Mouse (Mus musculus): Measurements from ENCODE around the gene Slc26a5. TPM values are rescaled to one million over a fixed set of nuclear protein-coding genes. Genes with fewer than 3 reads are reported as not detected.

The Slc26a5 gene
- not detected in 2 replicates for polyA plus RNA-seq (2015; fragmentation: Nextera tagmentation; extraction: Ambion mirVana)

DNA sequence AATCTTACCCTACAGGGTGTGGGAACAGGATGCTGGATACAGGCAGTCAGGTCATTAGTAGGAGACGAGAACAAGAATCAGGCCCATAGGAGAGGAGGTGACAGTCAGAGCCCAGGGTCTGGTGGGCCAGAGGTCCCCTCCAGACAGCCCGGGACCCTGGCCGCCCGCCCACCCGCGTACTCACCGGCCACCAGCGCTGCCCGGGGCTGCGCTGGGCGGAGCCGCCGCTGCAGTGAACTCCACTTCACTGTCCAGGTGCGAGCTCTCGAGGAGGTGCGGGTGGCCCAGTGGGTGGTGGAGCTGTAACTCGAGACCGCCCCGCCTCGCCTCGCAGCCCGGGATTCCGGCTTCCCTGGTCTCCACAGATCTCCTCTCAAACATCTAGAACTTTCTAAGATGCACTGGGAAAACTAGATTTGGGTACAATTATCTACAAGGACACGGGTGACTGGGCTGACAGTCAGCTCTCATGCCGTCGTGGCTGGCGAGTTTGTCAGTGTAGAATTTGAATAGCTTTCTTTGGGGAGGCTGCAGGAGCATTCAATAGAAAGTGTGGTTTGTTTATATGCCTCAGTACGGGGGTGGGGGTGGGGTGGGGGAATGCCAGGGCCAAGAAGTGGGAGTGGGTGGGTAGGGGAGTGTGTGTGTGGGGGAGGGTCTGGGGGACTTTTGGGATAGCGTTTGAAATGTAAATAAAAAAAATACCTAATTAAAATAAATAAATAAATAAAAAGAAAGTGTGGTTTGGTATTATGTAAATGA lies at the start of gene Slc26a5:
TSS of gene Slc26a5 (minus strand) at position 259 of the 762 bp plus-strand sequence.
- 3% methylated on average over 29 of the region's 29 CpGs for WGBS
- peaks cover 8% of the 10 kb centered on the region for H3K4me1 ChIP-seq (replicated peaks)
- no peaks in the 10 kb centered on the region for H3K9me3 ChIP-seq (replicated peaks)
- H3K4me3 ChIP-seq = peak within 1 kb of the TSS; percentile 26
- ATAC-seq (replicated peaks; ENCODE audit: insufficient number of reproducible peaks, insufficient read depth, low FRiP score, low read depth) = no peak
- H3K4me2 ChIP-seq = peak within 1 kb of the TSS; percentile 63
- no peak within 1 kb of the TSS for H3K27ac ChIP-seq
- no peaks in the 10 kb centered on the region for H3K36me3 ChIP-seq
- H3K9ac ChIP-seq = no peak within 1 kb of the TSS
- H3K27me3 ChIP-seq = 0 out of 2 replicates have a peak, but pooled peaks cover 9% of the 10 kb centered on the region

DNA sequence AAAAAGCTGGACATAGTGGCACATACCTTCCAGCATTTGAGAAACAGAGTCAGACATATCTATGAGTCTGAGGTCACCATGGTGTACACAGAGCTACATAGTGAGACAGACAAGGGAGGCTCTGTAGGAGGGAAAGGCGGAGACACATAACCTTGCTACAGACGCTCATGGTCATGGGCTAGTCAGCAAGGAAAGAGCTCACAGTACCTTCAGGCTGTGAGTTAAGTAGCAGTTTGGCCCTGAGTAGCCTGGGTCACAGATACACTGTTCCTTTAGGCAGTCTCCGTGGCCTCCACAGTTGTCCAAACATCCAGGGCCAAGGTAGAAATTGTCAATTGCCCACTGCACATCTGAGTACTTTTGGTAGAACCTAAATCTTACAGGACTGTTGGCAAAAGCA lies 49.4 kb upstream of the Slc26a5 start:
- H3K27me3 ChIP-seq = no peaks in the 10 kb centered on the region
- no peaks in the 10 kb centered on the region for H3K36me3 ChIP-seq
- H3K27ac ChIP-seq = no peak overlapping the region
- H3K4me1 ChIP-seq (replicated peaks) = no peaks in the 10 kb centered on the region
- 0 out of 2 replicates have a peak, but pooled peaks have one; percentile 43 for ATAC-seq (replicated peaks; ENCODE audit: insufficient number of reproducible peaks, insufficient read depth, low FRiP score, low read depth)
- no peak overlapping the region for H3K4me3 ChIP-seq
- H3K9me3 ChIP-seq (replicated peaks) = no peaks in the 10 kb centered on the region
- H3K4me2 ChIP-seq = no peak overlapping the region
- 62% methylated on average over 3 of the region's 3 CpGs for WGBS
- no peak overlapping the region for H3K9ac ChIP-seq

DNA sequence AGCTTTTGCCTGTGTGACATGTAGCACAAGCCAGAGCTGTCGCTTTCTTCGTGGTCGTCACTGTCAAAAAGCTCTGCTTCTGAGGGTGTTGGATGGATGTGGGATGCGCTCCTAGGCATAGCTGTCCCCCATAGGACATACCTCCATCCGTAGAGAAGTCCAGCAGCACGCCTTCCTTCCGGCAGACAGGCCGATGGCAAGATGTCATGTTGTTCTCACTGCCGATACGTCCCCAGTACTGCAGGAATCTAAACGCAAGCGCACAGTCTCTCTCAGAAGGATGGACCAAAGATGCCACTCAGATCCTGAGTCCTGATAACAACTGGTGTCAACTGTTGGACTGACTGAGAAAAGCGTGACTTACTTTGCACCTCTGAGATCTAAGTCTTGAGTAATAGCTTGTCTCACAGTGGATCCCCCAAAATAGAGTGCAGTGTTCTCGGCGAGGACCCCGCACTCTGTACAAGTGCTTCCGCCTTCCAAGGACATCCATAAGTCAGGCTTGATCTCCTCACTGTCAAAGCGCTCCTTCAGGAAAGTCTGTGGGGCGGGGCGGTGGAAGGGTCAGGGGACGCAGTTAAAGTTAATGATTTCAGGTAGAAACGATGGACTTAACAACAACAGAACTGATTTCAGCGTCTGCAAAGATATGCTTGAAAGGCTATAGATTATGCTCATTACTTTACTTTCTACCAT lies 47.6 kb upstream of the Slc26a5 start:
- no peak overlapping the region for H3K27ac ChIP-seq

DNA sequence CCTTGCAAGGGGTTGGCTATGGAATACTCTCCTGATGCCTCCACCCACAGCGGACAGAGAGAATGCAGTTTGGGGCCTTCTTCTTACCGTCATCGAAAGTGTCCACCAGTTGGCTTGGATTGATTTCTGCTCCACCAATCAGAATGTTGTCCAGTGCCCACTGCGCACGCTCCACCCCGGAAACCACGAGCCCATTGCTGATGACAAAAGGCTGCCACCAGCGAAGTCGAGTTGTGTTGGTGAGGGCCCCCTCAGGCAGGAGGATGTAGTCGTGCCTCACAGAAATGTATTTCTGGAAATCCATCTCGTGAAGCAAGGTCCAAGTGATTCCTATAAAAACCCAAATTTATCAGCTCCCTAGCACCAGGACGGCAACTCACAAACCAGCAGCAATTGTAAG lies 45.3 kb upstream of the Slc26a5 start:
- H3K9me3 ChIP-seq (replicated peaks) = no peaks in the 10 kb centered on the region
- WGBS = 88% methylated on average over 12 of the region's 12 CpGs

More for the DNA sequence above, 47.6 kb upstream of the Slc26a5 start:
- 82% methylated on average over 23 of the region's 23 CpGs for WGBS
- H3K4me2 ChIP-seq = no peak overlapping the region
- no peak overlapping the region for H3K4me3 ChIP-seq
- H3K36me3 ChIP-seq = no peaks in the 10 kb centered on the region
- ATAC-seq (replicated peaks; ENCODE audit: insufficient number of reproducible peaks, insufficient read depth, low FRiP score, low read depth) = no peak
- no peaks in the 10 kb centered on the region for H3K9me3 ChIP-seq (replicated peaks)
- no peaks in the 10 kb centered on the region for H3K4me1 ChIP-seq (replicated peaks)
- no peaks in the 10 kb centered on the region for H3K27me3 ChIP-seq
- no peak overlapping the region for H3K9ac ChIP-seq

DNA sequence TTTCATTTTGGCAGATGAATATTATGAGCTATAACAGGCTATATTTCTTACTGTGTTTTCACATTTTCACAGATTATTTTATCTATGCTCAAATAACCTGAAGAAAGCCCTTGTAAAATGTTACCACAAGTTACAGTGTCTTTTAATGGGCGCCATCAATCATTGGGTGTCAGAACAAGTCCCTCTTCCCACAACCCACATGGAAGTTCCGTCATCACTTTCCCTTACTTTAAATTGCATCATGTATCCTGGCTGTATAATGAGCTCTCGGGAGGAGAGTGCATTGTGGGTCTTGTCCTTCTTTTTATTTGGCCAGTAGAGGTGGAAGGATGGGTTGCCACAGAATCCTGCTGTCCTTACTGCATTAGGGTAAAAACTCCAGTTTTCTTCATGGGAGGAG lies 44.3 kb upstream of the Slc26a5 start:
- Histone ChIP-seq H3K4me2 (no peak overlapping the region), H3K4me1 (replicated peaks) (no peaks in the 10 kb centered on the region), H3K36me3 (no peaks in the 10 kb centered on the region), H3K4me3 (no peak overlapping the region), H3K9ac (no peak overlapping the region), H3K27ac (no peak overlapping the region), H3K27me3 (no peaks in the 10 kb centered on the region), H3K9me3 (replicated peaks) (no peaks in the 10 kb centered on the region)
- WGBS = 72% methylated on average over 3 of the region's 3 CpGs
- ATAC-seq (replicated peaks; ENCODE audit: insufficient number of reproducible peaks, insufficient read depth, low FRiP score, low read depth) = no peak

More for the DNA sequence above, 45.3 kb upstream of the Slc26a5 start:
- Histone ChIP-seq H3K4me1 (replicated peaks) (no peaks in the 10 kb centered on the region), H3K27ac (no peak overlapping the region), H3K27me3 (no peaks in the 10 kb centered on the region), H3K4me2 (no peak overlapping the region), H3K9ac (no peak overlapping the region), H3K36me3 (no peaks in the 10 kb centered on the region), H3K4me3 (no peak overlapping the region)
- ATAC-seq (replicated peaks; ENCODE audit: insufficient number of reproducible peaks, insufficient read depth, low FRiP score, low read depth) = no peak

DNA sequence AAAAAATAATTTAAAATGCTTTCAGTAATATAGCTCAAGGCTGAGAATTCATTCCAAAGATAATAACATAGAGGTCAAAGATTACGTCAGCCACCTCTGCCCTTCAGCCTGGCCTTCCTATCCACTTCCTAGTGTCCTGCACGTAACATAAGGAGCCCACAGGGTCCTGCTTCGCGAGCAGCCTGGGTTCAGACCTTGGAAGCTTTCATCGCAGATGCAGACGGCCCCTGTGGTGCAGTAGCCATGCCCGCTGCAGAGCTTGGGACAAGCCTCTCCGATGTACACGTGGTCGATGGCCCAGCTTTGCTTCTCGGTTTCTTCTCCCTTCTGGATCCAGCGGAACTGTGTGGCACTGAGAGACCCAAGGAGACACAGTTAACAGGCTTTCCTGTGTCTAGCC lies 36.0 kb upstream of the Slc26a5 start:
- Histone ChIP-seq H3K4me1 (replicated peaks) (no peaks in the 10 kb centered on the region; the same call in 1 of the 2 replicates), H3K9me3 (replicated peaks) (no peaks in the 10 kb centered on the region), H3K9ac (no peak overlapping the region), H3K36me3 (no peaks in the 10 kb centered on the region), H3K27ac (no peak overlapping the region), H3K27me3 (no peaks in the 10 kb centered on the region), H3K4me2 (no peak overlapping the region), H3K4me3 (no peak overlapping the region)
- 54% methylated on average over 12 of the region's 12 CpGs for WGBS
- ATAC-seq (replicated peaks; ENCODE audit: insufficient number of reproducible peaks, insufficient read depth, low FRiP score, low read depth) = no peak

DNA sequence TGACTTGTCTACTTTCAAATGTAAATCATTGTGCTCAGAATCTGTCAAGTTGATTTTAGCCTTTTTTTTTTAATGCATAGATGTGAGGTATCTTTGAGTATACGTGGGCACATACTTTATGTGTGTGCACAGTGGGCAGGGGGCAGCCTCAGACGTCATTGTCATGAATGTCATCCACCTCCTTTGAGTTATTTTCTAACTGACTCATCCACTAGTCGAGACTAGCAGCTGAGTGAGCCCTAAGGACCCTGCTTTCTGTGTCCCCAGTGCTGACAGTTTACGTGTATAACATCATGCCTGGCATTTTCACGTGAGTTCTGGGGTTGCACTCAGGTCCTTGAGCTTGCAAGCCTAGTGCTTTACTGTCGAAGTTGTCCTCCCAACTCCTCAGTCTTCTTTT lies 35.5 kb upstream of the Slc26a5 start:
- H3K9me3 ChIP-seq (replicated peaks) = no peaks in the 10 kb centered on the region
- no peaks in the 10 kb centered on the region for H3K36me3 ChIP-seq
- no peaks in the 10 kb centered on the region for H3K27me3 ChIP-seq
- no peak overlapping the region for H3K4me3 ChIP-seq
- H3K4me2 ChIP-seq = no peak overlapping the region
- H3K9ac ChIP-seq = no peak overlapping the region
- ATAC-seq (replicated peaks; ENCODE audit: insufficient number of reproducible peaks, insufficient read depth, low FRiP score, low read depth) = no peak
- H3K4me1 ChIP-seq (replicated peaks) = peaks cover 3% of the 10 kb centered on the region; the same call in 1 of the 2 replicates
- no peak overlapping the region for H3K27ac ChIP-seq
- WGBS = 52% methylated on average over 6 of the region's 6 CpGs

DNA sequence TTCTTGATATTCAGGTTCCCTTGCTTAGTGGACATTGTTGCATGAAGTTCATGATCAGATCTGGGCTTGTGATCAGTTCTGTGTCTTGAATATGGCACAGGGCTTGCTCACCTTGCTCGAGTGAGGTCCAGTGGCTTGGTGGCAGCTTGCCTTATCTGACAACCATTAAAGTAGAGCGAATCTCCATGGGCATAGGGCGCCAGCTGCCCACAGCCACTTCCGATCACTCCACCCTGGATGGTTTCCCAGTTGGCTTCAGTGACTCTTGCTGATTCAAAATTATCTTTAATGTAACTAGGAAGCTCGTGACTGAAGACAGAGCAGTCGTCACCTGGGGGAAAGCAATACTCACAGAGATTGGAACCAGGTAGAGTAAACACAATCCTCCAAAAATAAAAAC lies 33.5 kb upstream of the Slc26a5 start:
- ATAC-seq (replicated peaks; ENCODE audit: insufficient number of reproducible peaks, insufficient read depth, low FRiP score, low read depth) = no peak

DNA sequence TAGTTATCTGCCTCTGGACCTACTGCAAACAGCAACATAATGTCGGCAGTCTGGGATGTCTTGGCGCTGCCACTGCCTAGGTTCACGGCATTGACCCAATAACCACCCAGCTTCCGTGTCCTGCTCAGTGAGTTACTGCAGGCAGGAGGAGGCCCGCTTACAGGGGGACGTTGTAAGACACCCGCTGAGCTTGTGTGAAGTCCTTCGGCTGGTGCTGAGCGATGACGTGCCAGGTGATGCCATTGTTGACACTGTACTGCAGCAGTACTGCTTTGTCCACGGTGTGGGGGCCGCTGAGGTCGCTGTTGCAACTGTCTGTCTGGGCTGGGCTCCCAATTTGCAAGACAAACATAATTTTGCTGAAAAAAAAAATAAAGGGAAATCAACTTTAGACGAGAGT lies 31.2 kb upstream of the Slc26a5 start:
- Histone ChIP-seq H3K9ac (no peak overlapping the region), H3K36me3 (no peaks in the 10 kb centered on the region), H3K27ac (no peak overlapping the region), H3K27me3 (no peaks in the 10 kb centered on the region), H3K4me1 (replicated peaks) (peaks cover 3% of the 10 kb centered on the region; the same call in 1 of the 2 replicates), H3K4me2 (peak overlapping the region; percentile 2), H3K4me3 (no peak overlapping the region), H3K9me3 (replicated peaks) (no peaks in the 10 kb centered on the region)
- 0 out of 2 replicates have a peak, but pooled peaks have one; percentile 58 for ATAC-seq (replicated peaks; ENCODE audit: insufficient number of reproducible peaks, insufficient read depth, low FRiP score, low read depth)
- 36% methylated on average over 14 of the region's 14 CpGs for WGBS

More for the DNA sequence above, 33.5 kb upstream of the Slc26a5 start:
- Histone ChIP-seq H3K9me3 (replicated peaks) (no peaks in the 10 kb centered on the region), H3K36me3 (no peaks in the 10 kb centered on the region), H3K4me2 (no peak overlapping the region), H3K27ac (no peak overlapping the region), H3K4me1 (replicated peaks) (peaks cover 3% of the 10 kb centered on the region; the same call in 1 of the 2 replicates), H3K4me3 (no peak overlapping the region), H3K27me3 (no peaks in the 10 kb centered on the region), H3K9ac (no peak overlapping the region)
- 71% methylated on average over 6 of the region's 6 CpGs for WGBS

DNA sequence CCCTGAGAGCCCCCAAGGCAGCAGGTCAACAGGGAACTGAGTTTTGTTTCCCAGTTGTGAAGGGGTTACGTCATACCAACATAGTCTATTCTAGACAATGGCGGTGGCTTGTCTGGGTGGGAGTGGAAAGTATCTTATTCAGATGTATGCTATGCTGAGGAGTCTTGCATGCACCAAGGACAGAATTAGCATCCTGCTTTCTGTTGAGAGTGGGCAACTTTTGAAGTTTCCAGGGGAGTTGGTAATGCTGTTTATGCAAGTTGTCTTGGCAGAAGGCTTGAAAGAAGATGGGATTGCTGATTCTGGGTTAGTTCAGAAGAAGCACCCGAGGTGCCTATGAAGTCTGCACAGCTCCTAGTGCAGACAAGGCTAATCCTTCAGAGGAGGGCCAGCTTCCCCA lies 28.8 kb upstream of the Slc26a5 start:
- no peaks in the 10 kb centered on the region for H3K9me3 ChIP-seq (replicated peaks)
- H3K36me3 ChIP-seq = no peaks in the 10 kb centered on the region
- H3K4me3 ChIP-seq = no peak overlapping the region
- 79% methylated on average over 3 of the region's 3 CpGs for WGBS
- no peak overlapping the region for H3K27ac ChIP-seq
- no peak overlapping the region for H3K4me2 ChIP-seq
- H3K4me1 ChIP-seq (replicated peaks) = peaks cover 3% of the 10 kb centered on the region; the same call in 1 of the 2 replicates
- ATAC-seq (replicated peaks; ENCODE audit: insufficient number of reproducible peaks, insufficient read depth, low FRiP score, low read depth) = no peak
- no peaks in the 10 kb centered on the region for H3K27me3 ChIP-seq
- no peak overlapping the region for H3K9ac ChIP-seq

DNA sequence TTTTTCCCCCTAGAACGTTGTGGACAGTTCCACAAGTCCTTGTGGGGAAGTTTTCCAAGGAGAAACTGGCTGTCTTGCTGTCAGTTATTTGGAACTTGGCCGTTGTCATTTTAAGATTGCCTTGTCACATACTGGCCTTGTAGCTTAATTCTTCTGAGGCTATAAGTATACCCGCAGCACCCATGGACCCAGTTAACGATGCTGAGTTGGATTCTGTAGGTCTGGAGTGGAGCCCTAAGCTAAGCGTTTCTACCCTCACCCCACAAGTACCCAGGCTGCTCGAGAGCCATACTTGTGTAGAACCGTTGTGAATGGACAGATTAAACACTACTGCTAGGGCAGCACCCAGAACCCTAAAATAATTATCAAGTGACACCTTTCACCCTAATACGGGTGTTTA lies 1.3 kb upstream of the Slc26a5 start:
- H3K9me3 ChIP-seq (replicated peaks) = no peaks in the 10 kb centered on the region
- no peak overlapping the region for H3K9ac ChIP-seq
- H3K4me3 ChIP-seq = no peak overlapping the region
- whole genome bisulfite sequencing = 55% methylated on average over 8 of the region's 8 CpGs
- no peak overlapping the region for H3K27ac ChIP-seq
- peaks cover 8% of the 10 kb centered on the region for H3K4me1 ChIP-seq (replicated peaks)
- H3K27me3 ChIP-seq = 0 out of 2 replicates have a peak, but pooled peaks cover 9% of the 10 kb centered on the region
- no peaks in the 10 kb centered on the region for H3K36me3 ChIP-seq
- ATAC-seq (replicated peaks; ENCODE audit: insufficient number of reproducible peaks, insufficient read depth, low FRiP score, low read depth) = no peak
- no peak overlapping the region for H3K4me2 ChIP-seq
